Mouse (Mus musculus) myocyte (in vitro differentiated cells): ENCODE results near the gene Arhgap35. TPM values are rescaled to one million over a fixed set of nuclear protein-coding genes. Genes with fewer than 3 reads are reported as not detected.

Experiments
- H3K27me3 ChIP-seq: one replicate; pipeline ENCODE4 v1.6.1; 2011; ENCODE audit not compliant: control insufficient read depth, insufficient read depth, insufficient read length
- H3K36me3 ChIP-seq: one replicate; pipeline ENCODE4 v1.6.1; 2011; ENCODE audit not compliant: control insufficient read depth, insufficient read depth
- H3K4me2 ChIP-seq: one replicate; pipeline ENCODE4 v1.6.1; 2011; ENCODE audit warnings: low read depth, control low read depth
- H3K4me3 ChIP-seq: one replicate; pipeline ENCODE4 v1.5.1; 2011; ENCODE audit warnings: mild to moderate bottlenecking, control low read depth, moderate library complexity
- H3K79me2 ChIP-seq: one replicate; pipeline ENCODE4 v1.6.1; 2011; ENCODE audit not compliant: control insufficient read depth, insufficient read depth
- H3ac ChIP-seq: one replicate; pipeline ENCODE4 v1.6.1; 2011; ENCODE audit not compliant: control insufficient read depth, insufficient read length
- CEBPB ChIP-seq: IDR thresholded peaks from 2 replicates; pipeline ENCODE4 v1.6.1; 2011; ENCODE audit warnings: mild to moderate bottlenecking, moderate library complexity; ENCODE audit not compliant: poor library complexity, insufficient read depth, severe bottlenecking
- E2F4 ChIP-seq: IDR thresholded peaks from one replicate; pipeline ENCODE4 v1.6.1; 2011; ENCODE audit warnings: mild to moderate bottlenecking, control low read depth, moderate library complexity; ENCODE audit not compliant: insufficient read depth
- MAX ChIP-seq: IDR thresholded peaks from one replicate; pipeline ENCODE4 v1.6.1; 2011; ENCODE audit warnings: low read depth, mild to moderate bottlenecking, control low read depth
- MYOD1 ChIP-seq, 3 experiments: IDR thresholded peaks; one replicate each; pipeline ENCODE4 v1.6.1; 2011; ENCODE audit warnings: control low read depth in 2 of 3, low read depth in 2 of 3, mild to moderate bottlenecking in 2 of 3, moderate library complexity in 1 of 3; ENCODE audit not compliant: insufficient read length in 2 of 3, control insufficient read depth in 1 of 3
- MYOG ChIP-seq, 3 experiments: IDR thresholded peaks; one replicate each; pipeline ENCODE4 v1.6.1; 2011; ENCODE audit warnings: control low read depth in 2 of 3, low read depth in 2 of 3, mild to moderate bottlenecking in 2 of 3; ENCODE audit not compliant: insufficient read length in 2 of 3, control insufficient read depth in 1 of 3, insufficient read depth in 1 of 3
- POLR2A ChIP-seq: IDR thresholded peaks from one replicate; pipeline ENCODE4 v1.6.1; 2011; ENCODE audit warnings: low read depth, mild to moderate bottlenecking, control low read depth, moderate library complexity; ENCODE audit not compliant: insufficient read length
- POLR2AphosphoS2 ChIP-seq: IDR thresholded peaks from one replicate; pipeline ENCODE4 v1.6.1; 2011; ENCODE audit warnings: low read depth, control low read depth; ENCODE audit not compliant: insufficient read length
- REST ChIP-seq: IDR thresholded peaks from one replicate; pipeline ENCODE4 v1.6.1; 2011; ENCODE audit warnings: mild to moderate bottlenecking, control low read depth, moderate library complexity; ENCODE audit not compliant: insufficient read depth, insufficient read length
- SRF ChIP-seq: IDR thresholded peaks from one replicate; pipeline ENCODE4 v1.6.1; 2011; ENCODE audit warnings: low read depth; ENCODE audit not compliant: control insufficient read depth, insufficient read length
- TCF12 ChIP-seq: IDR thresholded peaks from one replicate; pipeline ENCODE4 v1.6.1; 2011; ENCODE audit warnings: mild to moderate bottlenecking, control low read depth; ENCODE audit not compliant: poor library complexity, insufficient read depth, severe bottlenecking
- TCF3 ChIP-seq: IDR thresholded peaks from one replicate; pipeline ENCODE4 v1.6.1; 2011; ENCODE audit warnings: low read depth, control low read depth; ENCODE audit not compliant: insufficient read length
- USF1 ChIP-seq: IDR thresholded peaks from one replicate; pipeline ENCODE4 v1.6.1; 2011; ENCODE audit warnings: low read depth, mild to moderate bottlenecking, control low read depth, moderate library complexity
- polyA plus RNA-seq: library from polyadenylated mRNA; unstranded; fragments of >200 nt; fragmentation: generic; extraction: Trizol; gene quantifications from one replicate; pipeline ENCODE4 v1.2.1, GENCODE M21; 2012; ENCODE audit warnings: missing spikeins

Arhgap35 gene
- polyA plus RNA-seq, 1 experiment: 21.7 TPM

- H3K4me2 ChIP-seq: no peak overlapping the region
These were observed 158.5 kb downstream of the Arhgap35 start for GRCm38 (mm10) chr7:16456289-16456688.

DNA sequence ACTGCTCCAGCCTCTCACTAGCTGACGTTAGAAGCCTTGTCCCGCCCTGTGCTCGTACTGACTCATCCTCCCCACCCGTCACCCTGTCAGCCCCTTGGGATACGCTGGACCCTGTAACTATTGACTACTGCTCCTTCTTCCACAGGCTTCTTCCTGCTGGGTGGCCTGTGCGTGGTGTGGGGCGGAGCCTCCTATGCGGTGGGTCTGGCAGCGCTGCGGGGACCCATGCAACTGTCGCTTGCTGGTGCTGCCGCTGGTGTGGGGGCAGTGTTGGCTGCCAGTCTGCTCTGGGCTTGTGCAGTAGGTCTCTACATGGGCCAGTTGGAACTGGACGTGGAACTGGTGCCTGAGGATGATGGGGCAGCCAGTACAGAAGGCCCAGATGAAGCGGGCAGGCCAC is 159.8 kb downstream of the Arhgap35 start:
- Histone ChIP-seq H3K4me3 (no peak overlapping the region), H3K79me2 (no peaks in the 10 kb centered on the region), H3K4me2 (no peak overlapping the region), H3ac (no peak overlapping the region), H3K27me3 (no peaks in the 10 kb centered on the region), H3K36me3 (no peaks in the 10 kb centered on the region)
- TF ChIP-seq POLR2A (no peak), USF1 (no peak), REST (no peak), POLR2AphosphoS2 (no peak), SRF (no peak), TCF12 (no peak), E2F4 (no peak)

More at GRCm38 (mm10) chr7:16456289-16456688, 158.5 kb downstream of the Arhgap35 start:
- Histone ChIP-seq H3K79me2 (no peaks in the 10 kb centered on the region), H3K4me3 (no peak overlapping the region), H3K27me3 (peaks cover 7% of the 10 kb centered on the region), H3K36me3 (no peaks in the 10 kb centered on the region), H3ac (no peak overlapping the region)
- no peak for TF ChIP-seq POLR2AphosphoS2
- TF ChIP-seq USF1: no peak
- no peak for TF ChIP-seq E2F4
- no peak for TF ChIP-seq MAX
- no peak for TF ChIP-seq CEBPB
- no peak for TF ChIP-seq REST
- TF ChIP-seq TCF12: no peak
- TF ChIP-seq POLR2A: no peak
- no peak for TF ChIP-seq SRF
- no peak for TF ChIP-seq TCF3
- no peak for TF ChIP-seq MYOG (IDR thresholded peaks at IDR 0.05; ENCODE audit: control insufficient read depth in 1 of 3, insufficient read depth in 1 of 3, insufficient read length in 2 of 3, low read depth in 2 of 3)
- TF ChIP-seq MYOD1 (IDR thresholded peaks at IDR 0.05; ENCODE audit: control insufficient read depth in 1 of 3, insufficient read length in 2 of 3, low read depth in 2 of 3): no peak

- no peak for TF ChIP-seq TCF12
- no peak for TF ChIP-seq MAX
- peak; percentile 7 for TF ChIP-seq POLR2A
- no peak for TF ChIP-seq TCF3
- TF ChIP-seq POLR2AphosphoS2: no peak
- Histone ChIP-seq H3K4me3 (peak overlapping the region; percentile 43), H3K36me3 (no peaks in the 10 kb centered on the region), H3K4me2 (peak overlapping the region; percentile 67), H3K79me2 (no peaks in the 10 kb centered on the region), H3K27me3 (no peaks in the 10 kb centered on the region), H3ac (peak overlapping the region; percentile 22)
These were observed 161.6 kb downstream of the Arhgap35 start for GRCm38 (mm10) chr7:16453118-16453711.

GRCm38 (mm10) chr7:16452587-16453073 is 162.2 kb downstream of the Arhgap35 start, which contains the start of gene Tmem160:
Gene Tmem160, plus strand, starts transcription at chr7:16452779.
- peak within 1 kb of the TSS; percentile 92 for H3K4me2 ChIP-seq
- no peaks in the 10 kb centered on the region for H3K36me3 ChIP-seq
- H3K27me3 ChIP-seq: no peaks in the 10 kb centered on the region
- TF ChIP-seq POLR2A: peak; percentile 39
- no peak for TF ChIP-seq MYOG (IDR thresholded peaks at IDR 0.05; ENCODE audit: control insufficient read depth in 1 of 3, insufficient read depth in 1 of 3, insufficient read length in 2 of 3, low read depth in 2 of 3)
- TF ChIP-seq POLR2AphosphoS2: no peak
- no peaks in the 10 kb centered on the region for H3K79me2 ChIP-seq
- H3ac ChIP-seq: peak within 1 kb of the TSS; percentile 22
- peak within 1 kb of the TSS; percentile 43 for H3K4me3 ChIP-seq

DNA sequence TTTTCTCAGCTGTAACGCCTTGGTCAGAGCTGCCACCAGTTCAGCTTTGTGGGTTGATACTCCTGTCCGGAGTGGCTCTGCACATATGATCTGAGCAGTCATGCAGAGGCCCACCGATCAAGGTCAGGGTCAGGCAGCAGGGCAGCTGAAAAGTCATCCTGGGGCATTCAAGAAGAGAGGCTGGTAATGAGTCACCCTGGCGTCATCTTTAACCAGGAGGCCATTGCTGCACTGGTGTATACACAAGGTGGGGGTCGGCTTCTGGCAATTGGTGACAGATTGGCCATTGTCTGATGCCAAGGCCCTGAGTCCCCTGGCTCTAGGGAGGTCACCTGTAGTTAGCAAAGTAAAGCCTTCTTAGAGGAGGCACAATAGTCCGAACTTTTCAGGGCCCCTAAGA is 163.1 kb downstream of the Arhgap35 start:
- Histone ChIP-seq H3K27me3 (no peaks in the 10 kb centered on the region), H3K36me3 (no peaks in the 10 kb centered on the region)
- TF ChIP-seq USF1: no peak
- TF ChIP-seq TCF3: no peak
- TF ChIP-seq MYOG (IDR thresholded peaks at IDR 0.05; ENCODE audit: control insufficient read depth in 1 of 3, insufficient read depth in 1 of 3, insufficient read length in 2 of 3, low read depth in 2 of 3): no peak
- TF ChIP-seq POLR2A: no peak
- TF ChIP-seq MYOD1 (IDR thresholded peaks at IDR 0.05; ENCODE audit: control insufficient read depth in 1 of 3, insufficient read length in 2 of 3, low read depth in 2 of 3): no peak
- TF ChIP-seq MAX: no peak
- TF ChIP-seq TCF12: no peak
- no peak for TF ChIP-seq CEBPB
- TF ChIP-seq REST: no peak
- no peak for TF ChIP-seq POLR2AphosphoS2
- TF ChIP-seq SRF: no peak
- TF ChIP-seq E2F4: no peak

More for the DNA sequence above, 163.1 kb downstream of the Arhgap35 start:
- H3K4me2 ChIP-seq: peak overlapping the region; percentile 92
- H3K79me2 ChIP-seq: no peaks in the 10 kb centered on the region
- H3K4me3 ChIP-seq: peak overlapping the region; percentile 43
- no peak overlapping the region for H3ac ChIP-seq

Other genes starting within 250 kb of the Arhgap35 start
- 169 TPM for gene Sae1, start 227.2 kb downstream of the Arhgap35 start, polyA plus RNA-seq
- 24.8 TPM for gene Zc3h4, start 214.1 kb downstream of the Arhgap35 start, polyA plus RNA-seq
- gene Tmem160, start 162.2 kb downstream of the Arhgap35 start, polyA plus RNA-seq: 131 TPM
- gene Npas1, start 137.3 kb downstream of the Arhgap35 start, polyA plus RNA-seq: 0.18 TPM
- not detected for gene Ceacam15, start 60.7 kb upstream of the Arhgap35 start, polyA plus RNA-seq
- not detected for gene Ceacam9, start 106.9 kb upstream of the Arhgap35 start, polyA plus RNA-seq
- 247 TPM for gene Ap2s1, start 123.4 kb upstream of the Arhgap35 start, polyA plus RNA-seq
- gene Slc1a5, start 166.3 kb upstream of the Arhgap35 start, polyA plus RNA-seq: 113 TPM
- gene Strn4, start 200.9 kb upstream of the Arhgap35 start, polyA plus RNA-seq: 51.8 TPM
- 26.7 TPM for gene Fkrp, start 201.7 kb upstream of the Arhgap35 start, polyA plus RNA-seq
- gene Prkd2, start 227.9 kb upstream of the Arhgap35 start, polyA plus RNA-seq: 4.7 TPM